Mouse (Mus musculus): Measurements from ENCODE around the gene Ankmy1. TPM values are rescaled to one million over a fixed set of nuclear protein-coding genes. Genes with fewer than 3 reads are reported as not detected.
A peak's percentile ranks its signal among the peaks of the same experiment; 100 is the strongest.

The Ankmy1 gene
- polyA plus RNA-seq, 1 experiment from 2014 or later = 1.0 TPM

GRCm38 (mm10) chr1:92933611-92934010 lies 30.9 kb upstream of the Ankmy1 start:
- H3K27ac ChIP-seq (replicated peaks) = peak overlapping the region; percentile 99
- peaks cover 10% of the 10 kb centered on the region for H3K36me3 ChIP-seq
- WGBS = 72% methylated on average over 4 of the region's 4 CpGs
- H3K4me3 ChIP-seq (replicated peaks) = peak overlapping the region; percentile 89
- H3K4me1 ChIP-seq = peaks cover 23% of the 10 kb centered on the region
- no peaks in the 10 kb centered on the region for H3K9me3 ChIP-seq (replicated peaks)
- ATAC-seq (ENCODE audit: insufficient number of reproducible peaks, low FRiP score, low TSS enrichment, low read depth) = no peak
- H3K27me3 ChIP-seq = no peaks in the 10 kb centered on the region
- H3K9ac ChIP-seq = peak overlapping the region; percentile 67
- peak overlapping the region; percentile 82 for H3K4me2 ChIP-seq (replicated peaks)

GRCm38 (mm10) chr1:92930171-92930706 lies 27.5 kb upstream of the Ankmy1 start:
- H3K4me2 ChIP-seq (replicated peaks) = no peak overlapping the region
- ATAC-seq (ENCODE audit: insufficient number of reproducible peaks, low FRiP score, low TSS enrichment, low read depth) = no peak

GRCm38 (mm10) chr1:92921496-92921895 lies 18.8 kb upstream of the Ankmy1 start:
- WGBS = 85% methylated on average over 4 of the region's 4 CpGs
- H3K4me3 ChIP-seq (replicated peaks) = no peak overlapping the region
- H3K9me3 ChIP-seq (replicated peaks) = no peaks in the 10 kb centered on the region
- no peak for ATAC-seq (ENCODE audit: insufficient number of reproducible peaks, low FRiP score, low TSS enrichment, low read depth)
- H3K27me3 ChIP-seq = no peaks in the 10 kb centered on the region
- H3K4me2 ChIP-seq (replicated peaks) = no peak overlapping the region
- no peak overlapping the region for H3K9ac ChIP-seq
- peaks cover 42% of the 10 kb centered on the region for H3K36me3 ChIP-seq
- H3K27ac ChIP-seq (replicated peaks) = no peak overlapping the region
- no peaks in the 10 kb centered on the region for H3K4me1 ChIP-seq

More at GRCm38 (mm10) chr1:92930171-92930706, 27.5 kb upstream of the Ankmy1 start:
- H3K4me1 ChIP-seq = peaks cover 8% of the 10 kb centered on the region
- WGBS = 20% methylated on average over 1 of the region's 1 CpGs
- H3K9me3 ChIP-seq (replicated peaks) = no peaks in the 10 kb centered on the region
- H3K27me3 ChIP-seq = no peaks in the 10 kb centered on the region
- no peak overlapping the region for H3K27ac ChIP-seq (replicated peaks)
- H3K4me3 ChIP-seq (replicated peaks) = no peak overlapping the region
- no peak overlapping the region for H3K9ac ChIP-seq
- H3K36me3 ChIP-seq = no peaks in the 10 kb centered on the region

- ATAC-seq (ENCODE audit: insufficient number of reproducible peaks, low FRiP score, low TSS enrichment, low read depth) = no peak
- 82% methylated on average over 7 of the region's 7 CpGs for WGBS
These were observed 17.9 kb upstream of the Ankmy1 start for GRCm38 (mm10) chr1:92920474-92921200.

DNA sequence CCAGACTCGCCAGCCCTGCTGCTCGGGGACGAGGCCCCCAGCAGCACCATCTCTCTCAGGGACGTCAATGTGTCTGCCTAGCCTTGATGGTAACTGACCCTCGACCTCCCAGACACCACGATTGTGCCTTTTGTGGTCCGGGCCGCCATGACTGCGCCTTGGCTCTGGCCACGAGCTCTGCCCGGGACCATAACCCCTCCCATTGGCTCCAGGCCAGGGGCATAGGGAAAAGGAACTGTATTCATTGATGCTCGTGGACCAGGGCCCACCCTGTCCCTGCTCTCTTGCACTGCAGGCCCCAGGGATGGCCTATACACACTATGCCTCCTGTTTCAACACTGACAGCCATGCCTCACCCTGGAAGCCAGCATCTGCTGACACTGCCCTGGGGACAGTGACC lies 17.1 kb upstream of the Ankmy1 start:
- ATAC-seq (ENCODE audit: insufficient number of reproducible peaks, low FRiP score, low TSS enrichment, low read depth) = 0 out of 2 replicates have a peak, but pooled peaks have one; percentile 16
- H3K4me2 ChIP-seq (replicated peaks) = no peak overlapping the region
- H3K9ac ChIP-seq = no peak overlapping the region
- WGBS = 76% methylated on average over 12 of the region's 12 CpGs
- H3K27me3 ChIP-seq = no peaks in the 10 kb centered on the region
- H3K36me3 ChIP-seq = peaks cover 59% of the 10 kb centered on the region
- no peak overlapping the region for H3K4me3 ChIP-seq (replicated peaks)
- no peaks in the 10 kb centered on the region for H3K4me1 ChIP-seq
- no peak overlapping the region for H3K27ac ChIP-seq (replicated peaks)
- H3K9me3 ChIP-seq (replicated peaks) = no peaks in the 10 kb centered on the region

More at GRCm38 (mm10) chr1:92920474-92921200, 17.9 kb upstream of the Ankmy1 start:
- no peaks in the 10 kb centered on the region for H3K4me1 ChIP-seq
- no peak overlapping the region for H3K27ac ChIP-seq (replicated peaks)
- H3K4me2 ChIP-seq (replicated peaks) = no peak overlapping the region
- H3K9me3 ChIP-seq (replicated peaks) = no peaks in the 10 kb centered on the region
- H3K9ac ChIP-seq = no peak overlapping the region
- peaks cover 51% of the 10 kb centered on the region for H3K36me3 ChIP-seq
- no peaks in the 10 kb centered on the region for H3K27me3 ChIP-seq
- H3K4me3 ChIP-seq (replicated peaks) = no peak overlapping the region

DNA sequence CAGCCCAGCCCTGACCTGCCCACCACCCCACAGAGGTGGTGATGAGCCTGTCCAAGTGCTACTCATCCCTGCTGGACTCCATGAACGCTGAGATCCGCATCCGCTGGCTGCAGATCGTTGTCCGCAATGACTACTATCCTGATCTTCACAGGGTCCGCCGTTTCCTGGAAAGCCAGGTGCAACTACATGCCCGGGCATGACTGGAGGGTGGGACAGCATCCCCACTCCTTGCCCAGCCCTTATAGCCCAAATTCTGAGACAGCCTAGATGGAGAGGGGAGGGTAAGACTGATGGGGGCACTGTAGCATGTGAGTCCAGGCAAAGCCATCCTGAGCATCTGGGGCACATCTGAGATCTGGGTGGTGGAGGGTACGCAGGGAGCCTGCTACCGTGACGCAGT lies 16.4 kb upstream of the Ankmy1 start:
- H3K9ac ChIP-seq = no peak overlapping the region
- no peak for ATAC-seq (ENCODE audit: insufficient number of reproducible peaks, low FRiP score, low TSS enrichment, low read depth)
- no peaks in the 10 kb centered on the region for H3K4me1 ChIP-seq
- H3K27ac ChIP-seq (replicated peaks) = no peak overlapping the region
- 94% methylated on average over 11 of the region's 11 CpGs for WGBS
- H3K36me3 ChIP-seq = peaks cover 64% of the 10 kb centered on the region
- H3K4me2 ChIP-seq (replicated peaks) = no peak overlapping the region
- H3K4me3 ChIP-seq (replicated peaks) = no peak overlapping the region
- H3K27me3 ChIP-seq = no peaks in the 10 kb centered on the region
- H3K9me3 ChIP-seq (replicated peaks) = no peaks in the 10 kb centered on the region

DNA sequence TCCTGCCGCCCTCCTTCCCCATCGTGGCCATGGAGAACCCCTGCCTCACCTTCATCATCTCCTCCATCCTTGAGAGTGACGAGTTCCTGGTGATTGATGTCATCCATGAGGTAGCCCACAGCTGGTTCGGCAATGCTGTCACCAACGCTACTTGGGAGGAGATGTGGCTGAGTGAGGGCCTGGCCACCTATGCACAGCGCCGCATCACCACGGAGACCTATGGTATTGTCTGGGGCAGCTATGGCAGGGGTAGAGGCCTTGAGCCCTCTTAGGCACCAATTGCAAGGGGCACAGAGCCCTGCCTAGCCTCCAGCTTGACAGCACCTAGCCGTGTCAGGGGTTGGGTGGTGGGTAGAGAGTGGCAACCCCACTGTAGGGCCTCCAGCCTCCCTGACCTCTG lies 14.0 kb upstream of the Ankmy1 start:
- Histone ChIP-seq H3K27ac (replicated peaks) (no peak overlapping the region), H3K9ac (no peak overlapping the region), H3K27me3 (no peaks in the 10 kb centered on the region), H3K9me3 (replicated peaks) (no peaks in the 10 kb centered on the region), H3K4me1 (peaks cover 13% of the 10 kb centered on the region), H3K4me2 (replicated peaks) (no peak overlapping the region), H3K4me3 (replicated peaks) (no peak overlapping the region), H3K36me3 (peaks cover 69% of the 10 kb centered on the region)
- no peak for ATAC-seq (ENCODE audit: insufficient number of reproducible peaks, low FRiP score, low TSS enrichment, low read depth)
- 91% methylated on average over 9 of the region's 9 CpGs for WGBS

DNA sequence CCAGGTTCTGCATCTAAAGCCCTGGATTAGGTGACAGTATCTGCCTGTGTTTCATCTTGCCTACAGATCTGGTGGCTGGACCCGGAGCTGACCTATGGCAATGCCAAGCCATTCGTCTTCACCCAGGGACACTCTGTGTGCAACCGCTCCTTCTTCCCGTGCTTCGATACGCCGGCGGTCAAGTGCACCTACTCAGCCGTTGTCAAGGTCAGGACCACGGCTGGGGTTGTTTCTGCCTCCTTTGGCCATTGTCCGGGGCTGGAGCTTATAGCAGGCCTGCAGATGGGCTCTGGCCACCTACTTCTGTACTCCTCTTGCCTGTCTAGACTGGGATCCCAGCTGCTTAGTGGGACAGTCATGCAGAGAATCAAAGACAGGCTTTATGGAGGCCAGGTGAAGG lies 12.3 kb upstream of the Ankmy1 start:
- no peak overlapping the region for H3K4me3 ChIP-seq (replicated peaks)
- no peak overlapping the region for H3K27ac ChIP-seq (replicated peaks)
- H3K9ac ChIP-seq = no peak overlapping the region
- 94% methylated on average over 11 of the region's 11 CpGs for WGBS
- H3K9me3 ChIP-seq (replicated peaks) = no peaks in the 10 kb centered on the region
- peaks cover 62% of the 10 kb centered on the region for H3K36me3 ChIP-seq
- H3K27me3 ChIP-seq = no peaks in the 10 kb centered on the region
- no peak for ATAC-seq (ENCODE audit: insufficient number of reproducible peaks, low FRiP score, low TSS enrichment, low read depth)
- H3K4me1 ChIP-seq = peaks cover 21% of the 10 kb centered on the region
- no peak overlapping the region for H3K4me2 ChIP-seq (replicated peaks)

GRCm38 (mm10) chr1:92914239-92914638 lies 11.5 kb upstream of the Ankmy1 start:
- Histone ChIP-seq H3K4me3 (replicated peaks) (no peak overlapping the region), H3K36me3 (peaks cover 54% of the 10 kb centered on the region), H3K4me2 (replicated peaks) (no peak overlapping the region), H3K4me1 (peaks cover 29% of the 10 kb centered on the region), H3K27ac (replicated peaks) (no peak overlapping the region), H3K9ac (no peak overlapping the region), H3K9me3 (replicated peaks) (no peaks in the 10 kb centered on the region), H3K27me3 (no peaks in the 10 kb centered on the region)
- no peak for ATAC-seq (ENCODE audit: insufficient number of reproducible peaks, low FRiP score, low TSS enrichment, low read depth)
- 81% methylated on average over 4 of the region's 4 CpGs for WGBS

GRCm38 (mm10) chr1:92912286-92912685 lies 9.6 kb upstream of the Ankmy1 start:
- Histone ChIP-seq H3K27ac (replicated peaks) (no peak overlapping the region), H3K4me3 (replicated peaks) (peak overlapping the region; percentile 81), H3K36me3 (peaks cover 34% of the 10 kb centered on the region), H3K9ac (peak overlapping the region; percentile 85; the same call in 1 of the 2 replicates), H3K4me1 (peaks cover 38% of the 10 kb centered on the region), H3K9me3 (replicated peaks) (no peaks in the 10 kb centered on the region), H3K4me2 (replicated peaks) (peak overlapping the region; percentile 93), H3K27me3 (no peaks in the 10 kb centered on the region)
- 45% methylated on average over 1 of the region's 1 CpGs for WGBS
- no peak for ATAC-seq (ENCODE audit: insufficient number of reproducible peaks, low FRiP score, low TSS enrichment, low read depth)

DNA sequence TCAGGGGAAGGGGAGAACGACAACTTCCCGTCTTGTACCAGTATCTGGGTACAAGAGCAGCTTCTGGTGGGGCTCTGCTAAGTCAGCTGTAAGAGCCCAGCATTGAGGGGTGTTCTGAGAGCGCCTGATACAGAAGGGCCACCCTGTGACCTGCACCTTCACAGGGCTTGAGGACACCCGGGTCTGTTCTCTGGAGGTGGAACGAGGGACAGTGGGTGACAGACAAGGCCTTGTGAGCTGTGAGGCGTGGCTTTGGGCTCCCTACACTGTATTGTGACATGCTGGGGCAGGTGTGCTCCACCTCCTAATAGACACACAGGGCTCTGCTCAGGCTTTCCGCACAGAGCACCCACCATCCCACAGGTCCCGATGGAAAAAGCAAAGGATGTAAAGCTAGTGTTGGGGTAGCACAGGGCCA lies 9.0 kb upstream of the Ankmy1 start:
- peak overlapping the region; percentile 81 for H3K4me3 ChIP-seq (replicated peaks)
- H3K4me2 ChIP-seq (replicated peaks) = peak overlapping the region; percentile 93
- peak overlapping the region; percentile 85 for H3K9ac ChIP-seq
- H3K27ac ChIP-seq (replicated peaks) = peak overlapping the region; percentile 90
- WGBS = 33% methylated on average over 8 of the region's 8 CpGs
- peaks cover 39% of the 10 kb centered on the region for H3K4me1 ChIP-seq
- no peaks in the 10 kb centered on the region for H3K9me3 ChIP-seq (replicated peaks)
- H3K27me3 ChIP-seq = no peaks in the 10 kb centered on the region
- H3K36me3 ChIP-seq = peaks cover 29% of the 10 kb centered on the region
- ATAC-seq (ENCODE audit: insufficient number of reproducible peaks, low FRiP score, low TSS enrichment, low read depth) = no peak

All from embryonic facial prominence, embryonic 15.5 days (tissue).